Mouse (Mus musculus) small intestine, adult 2 months (tissue): Measurements from ENCODE around the gene Txndc2.

ENCODE experiments used
- CTCF ChIP-seq: fragments of 200-500 bp; IDR thresholded peaks from 2 replicates; pipeline ENCODE4 v1.5.1; 2012; ENCODE audit warnings: low read depth, mild to moderate bottlenecking, control low read depth, inconsistent platforms, low read length, moderate library complexity, mixed read lengths; ENCODE audit not compliant: insufficient replicate concordance, insufficient read length; ENCODE audit errors: extremely low read depth
- POLR2A ChIP-seq: fragments of 200-500 bp; IDR thresholded peaks from 2 replicates; pipeline ENCODE4 v1.6.1; 2012; ENCODE audit warnings: low read depth, mild to moderate bottlenecking, control low read depth, inconsistent platforms, low read length, moderate library complexity

DNA sequence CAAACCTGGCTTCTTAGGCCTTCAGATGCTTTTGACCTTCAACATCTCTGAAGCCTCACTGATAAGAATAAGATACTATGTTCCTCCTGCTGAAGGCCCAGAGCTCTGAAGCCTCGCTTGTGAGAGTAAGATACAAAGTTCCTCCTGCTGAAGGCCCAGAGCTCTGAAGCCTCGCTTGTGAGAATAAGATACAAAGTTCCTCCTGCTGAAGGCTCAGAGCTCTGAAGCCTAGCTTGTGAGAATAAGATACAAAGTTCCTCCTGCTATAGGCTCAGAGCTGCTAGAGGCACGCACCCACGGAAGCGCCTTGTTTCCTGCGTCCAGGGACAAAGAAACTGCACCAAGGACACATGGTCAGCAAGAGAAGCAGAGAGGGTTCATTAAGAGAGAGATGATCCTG lies 14.8 kb upstream of the Txndc2 start:
- TF ChIP-seq POLR2A, result no peak
- no peak for TF ChIP-seq CTCF
